Mouse (Mus musculus) layer of hippocampus, adult 8-10 months (tissue): ENCODE results near the gene Agap1. TPM values are rescaled to one million over a fixed set of nuclear protein-coding genes. Genes with fewer than 3 reads are reported as not detected.

Source experiments
- DNase-seq, 2 experiments: peaks; one replicate each; pipeline ENCODE4 v3.0.0; 2022; ENCODE audit warnings: low spot score in 2 of 2
- total RNA-seq, 4 experiments: library from RNA; stranded (reverse); gene quantifications; 2 replicates each; pipeline ENCODE4 v1.2.4; 2022

Agap1 gene
- total RNA-seq, 4 experiments from 2014 or later: 235 to 308 (median 283) TPM

DNA sequence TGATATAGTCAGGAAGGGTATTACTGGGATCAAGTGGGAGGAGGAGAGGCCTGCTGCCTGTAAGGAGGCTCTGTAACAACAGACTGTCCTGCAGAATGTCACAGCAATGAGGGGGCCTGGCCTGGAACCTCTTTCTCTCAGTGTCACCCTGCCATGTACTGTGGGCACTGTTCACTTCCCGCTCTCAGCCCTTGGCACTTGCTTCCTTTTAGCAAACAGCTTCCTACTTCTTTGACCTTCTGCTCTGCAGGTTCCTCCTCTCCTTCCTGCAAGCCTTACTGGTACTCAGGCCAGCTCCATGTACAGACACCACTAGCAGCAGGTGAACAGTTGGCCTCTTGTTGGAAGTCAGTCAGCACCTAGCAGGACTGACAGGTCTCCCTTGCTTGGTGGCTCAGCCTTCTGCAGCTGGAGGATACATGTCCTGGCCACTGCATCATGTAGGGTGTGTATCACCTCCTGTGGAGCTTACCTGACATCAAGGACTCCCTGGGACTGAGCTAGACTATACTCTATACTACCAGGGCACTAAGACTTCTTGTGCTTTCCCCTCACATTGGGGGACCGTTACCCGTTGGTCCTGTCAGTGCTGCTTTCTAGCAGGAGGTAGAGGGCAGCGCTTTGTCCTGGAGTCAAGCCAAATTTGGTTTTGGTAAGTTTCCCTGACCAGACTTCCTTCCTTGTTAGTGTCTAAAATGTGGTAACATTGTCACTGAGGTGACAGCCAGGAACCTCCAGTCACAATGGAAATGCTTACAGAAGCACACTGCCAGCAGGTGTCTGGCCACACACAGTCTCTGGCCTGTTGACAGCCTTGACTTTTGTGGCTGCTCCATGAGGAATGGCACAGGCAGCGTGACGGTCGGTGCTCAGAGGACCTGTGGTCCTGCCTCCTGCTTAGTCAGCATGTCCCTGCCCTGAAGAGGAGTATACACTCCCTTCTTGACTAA, 120.6 kb downstream of the Agap1 start:
- no peak for DNase-seq

DNA sequence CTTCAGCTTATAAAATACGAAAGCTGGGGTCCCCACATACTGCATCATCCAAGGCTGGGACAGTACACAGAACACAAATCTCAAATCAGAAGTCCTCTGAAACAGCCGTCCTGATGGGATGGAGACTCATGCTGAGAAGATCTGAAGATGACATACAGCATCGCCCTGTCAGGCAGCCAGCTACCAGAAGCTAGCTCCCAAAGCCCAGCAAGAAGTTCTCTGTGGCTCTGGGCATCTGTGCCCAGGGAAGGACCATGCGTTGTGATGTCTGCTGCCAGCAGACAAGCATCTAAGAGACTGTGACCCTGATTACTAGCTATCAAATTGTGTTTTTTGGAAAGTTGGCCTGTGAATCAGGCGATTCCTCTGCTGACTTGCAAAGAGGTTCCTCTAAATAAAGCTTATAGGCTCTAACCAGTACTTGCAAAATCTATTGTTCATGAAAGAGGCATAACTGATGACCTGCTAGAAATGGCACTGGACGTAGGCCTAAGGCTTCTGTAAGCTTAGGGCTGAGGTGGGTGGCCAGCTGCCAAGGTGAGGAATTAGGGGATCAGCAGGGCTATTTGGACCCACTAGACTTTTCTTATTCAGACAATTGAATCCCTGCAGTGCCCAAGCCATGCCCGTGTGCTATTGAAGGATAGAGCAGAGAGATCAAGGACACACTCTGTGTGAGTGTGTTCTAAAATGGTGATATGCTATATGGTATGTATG, 121.7 kb downstream of the Agap1 start:
- no peak for DNase-seq

DNA sequence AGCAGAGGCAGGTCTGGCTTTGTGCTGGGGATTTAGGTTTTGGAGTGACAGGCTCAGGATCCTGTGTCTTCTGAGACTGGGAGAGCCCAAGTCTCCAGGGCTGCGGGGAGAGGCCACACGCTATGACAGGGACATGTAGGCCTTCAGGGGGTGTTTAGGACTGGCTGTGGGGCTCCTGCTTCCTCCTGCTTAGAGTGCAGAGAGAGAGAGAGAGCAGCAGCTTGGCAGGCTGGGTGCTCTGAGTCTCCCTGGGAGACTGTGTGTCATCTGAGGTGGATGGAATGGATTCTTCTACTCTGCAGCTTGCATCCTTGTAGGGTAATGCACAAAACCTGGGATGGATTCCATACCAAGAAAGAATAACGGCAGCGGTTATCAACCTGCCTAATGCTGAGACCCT, 122.4 kb downstream of the Agap1 start:
- peak; percentile 46 to 53 for DNase-seq

DNA sequence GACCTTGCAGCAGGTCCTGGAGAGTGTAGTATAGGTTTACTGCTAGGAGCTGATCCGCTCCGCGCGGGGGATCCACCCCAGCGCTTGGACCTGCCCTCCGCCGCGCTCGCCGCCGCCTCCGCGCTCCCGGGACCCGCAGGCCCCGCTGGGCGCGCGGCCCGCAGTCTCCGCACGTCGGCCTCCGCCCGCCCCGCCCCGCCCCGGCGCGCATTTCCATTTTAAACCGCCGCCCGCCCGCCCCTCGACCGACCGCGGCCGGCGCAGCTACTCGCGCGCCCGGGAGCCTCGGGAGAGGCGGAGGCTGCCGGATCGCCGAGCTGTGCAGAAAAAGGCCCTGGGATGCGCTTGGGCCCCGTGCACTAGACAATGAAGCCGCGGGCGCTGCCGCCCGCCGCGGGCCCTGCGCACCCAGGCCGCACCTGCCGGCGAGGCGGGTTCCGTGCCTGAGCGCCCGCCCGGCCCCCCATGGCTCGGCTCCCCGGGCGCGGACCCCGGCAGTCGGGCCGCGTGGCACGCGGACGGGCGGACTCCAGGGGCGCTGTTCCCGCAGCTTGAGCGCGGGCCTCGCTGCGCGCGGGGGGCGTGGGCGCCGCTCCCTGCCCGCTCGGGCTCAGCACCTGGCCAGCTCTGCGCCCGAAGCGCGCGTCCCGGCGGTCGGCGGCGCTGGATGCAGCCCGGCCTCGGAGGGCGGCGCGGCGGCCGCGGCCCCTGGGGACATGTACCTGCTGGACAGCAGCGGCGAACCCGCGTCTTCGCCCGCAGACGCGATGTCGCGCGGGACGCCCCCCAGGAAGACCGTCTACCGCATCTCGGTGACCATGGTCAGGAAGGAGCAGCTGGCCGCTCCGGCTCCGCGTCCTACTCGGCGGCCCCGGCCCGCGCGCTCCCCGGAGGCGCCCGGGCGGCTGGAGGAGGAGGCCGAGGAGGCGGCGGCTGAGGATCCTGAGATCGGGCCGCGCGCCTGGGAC, 125.7 kb downstream of the Agap1 start:
- peak; percentile 51 to 79 for DNase-seq

DNA sequence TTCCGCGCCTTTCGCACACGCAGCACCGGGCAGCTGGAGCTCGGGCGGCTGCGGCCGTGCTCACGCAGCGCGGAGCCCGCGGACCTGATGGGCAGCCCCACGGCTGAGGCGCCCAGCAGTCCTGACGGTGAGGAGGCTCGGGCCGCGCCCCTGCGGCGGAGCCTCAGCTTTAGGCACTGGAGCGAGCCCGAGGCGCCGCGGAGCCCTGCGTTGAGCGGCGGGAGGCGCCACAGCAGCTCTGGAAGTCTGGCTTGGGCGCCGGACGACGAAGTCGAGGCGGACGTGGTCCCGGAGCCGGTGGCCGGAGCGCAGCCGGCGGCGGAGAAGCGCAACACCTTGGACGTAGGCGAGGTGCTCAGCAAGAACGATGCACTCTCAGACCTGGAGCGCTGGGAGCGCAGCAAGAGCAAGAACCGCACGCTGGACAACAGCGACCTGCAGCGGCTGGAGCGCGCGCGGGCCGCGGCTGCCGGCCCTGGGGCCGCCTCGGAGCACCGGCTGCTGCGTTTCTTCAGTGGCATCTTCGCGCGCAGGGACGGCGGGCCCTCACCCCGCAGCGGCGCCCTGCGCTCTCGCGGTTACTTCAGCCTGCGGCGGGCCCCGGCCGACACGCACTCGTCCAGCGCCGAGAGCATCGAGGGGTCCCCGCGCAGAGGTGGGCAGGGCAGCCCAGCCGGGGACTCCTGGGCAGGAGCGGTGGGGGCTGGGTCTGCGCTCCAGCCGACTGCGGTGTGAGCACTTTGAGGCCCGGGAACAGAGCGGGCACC, 126.6 kb downstream of the Agap1 start:
- DNase-seq: no peak

DNA sequence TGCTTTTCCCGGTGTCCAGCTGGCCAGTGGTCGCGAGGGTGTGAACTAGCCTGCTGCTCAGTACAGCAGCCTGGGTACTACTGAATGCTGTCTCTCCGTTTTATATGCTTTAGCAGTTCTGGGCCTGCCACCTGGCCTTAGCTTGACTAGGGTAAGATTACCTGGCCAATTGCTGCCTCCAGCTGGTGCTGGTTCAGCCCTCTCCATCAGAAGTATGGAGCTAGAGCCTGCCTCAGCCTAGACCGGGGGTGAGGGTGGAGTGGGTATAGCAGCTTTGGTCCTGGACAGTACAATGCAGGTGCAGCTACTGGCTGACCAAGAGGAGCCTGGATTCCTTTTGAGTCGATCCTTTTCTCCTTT, 127.1 kb downstream of the Agap1 start:
- no peak for DNase-seq

DNA sequence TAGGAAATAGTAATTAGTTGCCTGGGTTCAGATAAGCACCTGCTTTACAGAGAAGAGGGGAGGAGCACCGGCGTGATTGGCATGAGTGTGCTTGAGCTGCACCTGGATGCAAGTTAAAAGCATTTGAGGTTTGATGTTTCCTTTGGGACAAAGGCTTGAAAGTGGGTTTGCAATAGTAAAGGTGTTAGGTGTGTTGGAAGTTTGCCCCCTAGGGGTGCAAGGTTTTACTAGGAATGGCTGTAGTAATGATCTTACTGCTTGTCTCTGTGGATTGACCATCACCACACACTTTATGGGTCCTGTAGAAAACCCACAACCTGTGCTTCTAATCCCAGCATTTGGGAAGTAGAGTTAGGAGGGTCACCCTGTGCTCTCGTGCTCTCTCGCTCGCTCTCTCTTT, 128.8 kb downstream of the Agap1 start:
- no peak for DNase-seq

DNA sequence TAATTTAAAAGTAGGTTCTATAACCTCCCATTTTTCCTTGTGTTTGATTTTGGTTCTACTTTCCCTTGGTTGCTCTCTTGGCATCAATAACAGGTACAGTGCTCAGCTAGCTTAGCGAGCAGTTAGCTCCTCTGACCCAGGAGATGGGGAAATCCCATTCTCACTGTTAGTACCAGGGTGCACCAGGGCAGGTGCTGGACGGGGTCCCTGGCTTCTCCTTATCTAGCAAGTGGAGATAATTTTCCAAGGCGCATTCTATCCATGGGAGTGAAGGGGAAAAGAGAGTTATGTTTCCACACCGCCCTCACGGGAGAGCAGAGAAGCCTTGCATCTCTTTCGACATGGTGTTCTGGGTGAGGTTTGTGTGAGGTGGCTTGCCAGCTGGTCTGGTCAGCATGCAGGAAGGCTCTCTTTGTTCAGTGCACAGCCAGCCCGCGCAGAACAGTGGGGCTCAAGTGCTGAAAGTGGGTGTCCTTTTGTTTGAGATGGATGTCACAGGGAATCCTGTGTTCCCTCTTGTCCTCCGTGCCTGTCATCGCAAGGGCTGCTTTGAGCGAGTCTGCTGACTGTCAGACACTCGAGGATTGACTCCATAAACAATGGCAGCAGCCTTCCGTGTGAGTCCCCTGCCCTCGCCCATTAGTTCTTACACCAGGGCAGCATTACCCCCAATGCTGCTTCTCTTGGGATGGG, 132.5 kb downstream of the Agap1 start:
- peak; percentile 57 to 73 for DNase-seq

DNA sequence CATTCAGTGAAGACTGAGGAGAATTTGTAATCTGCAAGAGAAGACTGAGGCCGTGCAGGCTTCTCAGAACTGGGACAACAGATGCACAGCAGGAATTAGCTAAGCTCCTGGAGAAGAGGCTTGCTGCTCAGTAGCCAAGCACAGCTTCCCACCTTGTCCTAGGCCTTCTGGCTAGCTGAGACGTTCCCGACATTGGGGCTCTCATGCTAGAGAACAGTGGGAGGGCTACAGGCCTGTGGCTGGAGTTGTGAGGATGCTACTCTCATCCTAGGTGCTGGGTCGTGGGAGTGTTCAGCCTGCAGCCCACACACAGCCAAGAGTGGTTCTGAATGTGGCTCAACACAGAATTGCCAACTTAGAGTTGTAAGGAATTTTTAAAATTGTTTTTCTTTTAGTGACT, 133.5 kb downstream of the Agap1 start:
- DNase-seq: no peak

DNA sequence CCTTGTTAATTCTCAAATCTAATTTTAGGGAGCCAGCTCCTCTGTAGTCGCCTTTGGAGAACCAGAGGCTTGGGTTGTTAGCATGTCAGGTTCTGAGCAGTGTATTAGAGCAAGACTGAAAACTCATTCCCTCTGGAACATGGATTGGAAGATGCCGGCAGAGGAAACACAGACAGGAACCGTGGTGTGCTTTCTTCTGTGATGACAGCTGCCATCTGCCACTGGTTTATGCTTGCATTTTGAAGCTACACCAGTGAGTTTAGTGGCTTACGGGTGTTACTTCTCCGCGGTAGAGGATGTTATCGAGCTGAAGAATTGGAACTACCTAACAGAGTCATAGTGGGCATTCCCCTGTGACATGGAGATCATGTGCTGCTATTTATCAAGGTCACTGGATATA, 136.4 kb downstream of the Agap1 start:
- no peak for DNase-seq

DNA sequence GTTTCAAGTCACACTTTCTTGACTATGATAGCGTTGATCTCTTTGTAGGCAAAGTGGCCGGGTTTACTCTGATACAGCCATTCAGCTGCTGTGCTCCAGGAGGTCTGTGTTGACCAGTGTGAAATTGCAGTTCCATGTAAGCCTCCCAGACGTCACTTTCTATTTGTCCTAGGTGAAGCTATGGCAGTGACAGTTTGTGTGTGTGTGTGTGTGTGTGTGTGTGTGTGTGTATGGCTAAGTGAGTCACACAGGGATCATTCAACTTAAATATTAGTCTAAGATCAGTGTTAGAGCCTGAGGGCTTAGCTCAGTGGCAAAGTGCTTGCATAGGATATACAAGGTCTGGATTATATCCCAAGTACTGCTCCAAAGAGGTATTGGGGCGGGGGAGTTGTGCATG, 138.6 kb downstream of the Agap1 start:
- no peak for DNase-seq

DNA sequence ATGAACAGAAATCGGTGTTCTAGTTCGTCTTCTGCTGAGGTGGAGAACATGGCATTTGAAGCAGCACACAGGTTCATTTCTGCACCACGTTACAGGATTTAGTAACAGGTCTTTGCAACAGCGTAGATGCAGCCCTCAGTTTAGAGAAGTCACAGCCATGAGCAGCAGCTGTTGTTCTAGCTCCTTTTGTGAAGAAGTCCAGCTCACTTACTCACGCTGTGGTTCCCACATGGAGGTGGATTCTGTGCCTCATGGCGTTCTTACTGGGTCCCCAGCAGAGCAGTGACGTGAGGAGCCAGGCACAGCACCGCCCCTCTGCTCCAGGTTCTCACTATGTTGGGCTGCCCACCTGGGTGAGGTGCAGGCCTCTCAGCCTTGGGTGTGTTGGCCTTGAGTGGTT, 140.4 kb downstream of the Agap1 start:
- DNase-seq: no peak

DNA sequence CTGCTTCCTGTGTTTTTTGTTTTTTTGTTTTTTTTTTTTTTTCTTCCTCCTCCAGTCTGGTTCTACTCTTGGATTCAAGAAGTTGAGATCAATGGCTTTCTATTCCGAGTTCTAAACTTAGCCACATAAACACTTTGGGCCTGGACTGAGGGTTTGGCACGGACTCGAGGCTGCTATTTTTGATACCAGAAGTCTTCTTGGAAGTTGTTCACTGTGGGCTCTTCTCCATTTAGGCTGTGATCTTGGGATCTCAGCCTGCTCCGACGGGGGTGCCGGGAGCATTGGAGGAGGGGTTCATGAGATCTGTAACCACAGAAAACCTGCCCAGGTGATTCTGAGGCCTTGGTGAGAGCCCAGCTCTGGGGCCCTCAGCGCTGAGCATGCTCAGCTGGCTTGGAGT, 140.8 kb downstream of the Agap1 start:
- DNase-seq: no peak

DNA sequence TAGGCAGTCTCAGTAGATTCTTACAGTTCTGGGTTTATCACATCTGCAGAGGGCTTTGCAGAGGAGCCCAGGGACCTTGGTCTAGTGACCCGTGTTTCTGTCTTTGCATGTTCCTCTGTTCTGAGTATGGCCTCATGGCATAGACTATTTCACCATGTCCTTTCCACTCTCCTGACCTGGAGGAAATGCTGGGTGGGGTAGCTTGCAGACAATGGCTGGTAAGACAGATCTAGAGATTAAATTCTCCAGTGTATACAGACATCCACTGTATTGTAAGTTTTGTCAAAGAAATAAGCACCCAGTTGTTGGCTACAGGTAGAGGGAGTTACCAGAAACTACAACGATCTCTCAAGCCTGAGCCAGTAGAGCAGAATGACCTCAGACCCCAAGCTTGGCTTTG, 141.6 kb downstream of the Agap1 start:
- DNase-seq: no peak

DNA sequence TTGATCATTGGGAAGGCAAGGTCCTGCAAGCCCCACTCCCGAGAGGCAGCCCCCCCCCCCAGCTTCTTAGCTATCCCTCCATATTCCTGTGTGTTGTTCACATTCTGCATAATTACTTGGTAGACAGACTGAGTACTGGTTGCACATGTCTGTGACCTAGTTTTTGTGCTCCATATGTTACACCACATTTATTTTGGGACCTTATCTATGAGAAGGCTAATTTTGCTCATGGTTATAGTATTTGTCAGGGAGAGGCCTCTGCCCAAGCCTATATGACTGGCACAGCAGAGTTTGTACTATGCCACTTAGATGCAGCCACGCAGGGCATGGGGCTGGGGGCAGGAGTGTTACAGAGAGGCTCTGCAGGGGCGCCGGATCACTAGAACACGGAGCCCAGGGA, 144.3 kb downstream of the Agap1 start:
- no peak for DNase-seq

DNA sequence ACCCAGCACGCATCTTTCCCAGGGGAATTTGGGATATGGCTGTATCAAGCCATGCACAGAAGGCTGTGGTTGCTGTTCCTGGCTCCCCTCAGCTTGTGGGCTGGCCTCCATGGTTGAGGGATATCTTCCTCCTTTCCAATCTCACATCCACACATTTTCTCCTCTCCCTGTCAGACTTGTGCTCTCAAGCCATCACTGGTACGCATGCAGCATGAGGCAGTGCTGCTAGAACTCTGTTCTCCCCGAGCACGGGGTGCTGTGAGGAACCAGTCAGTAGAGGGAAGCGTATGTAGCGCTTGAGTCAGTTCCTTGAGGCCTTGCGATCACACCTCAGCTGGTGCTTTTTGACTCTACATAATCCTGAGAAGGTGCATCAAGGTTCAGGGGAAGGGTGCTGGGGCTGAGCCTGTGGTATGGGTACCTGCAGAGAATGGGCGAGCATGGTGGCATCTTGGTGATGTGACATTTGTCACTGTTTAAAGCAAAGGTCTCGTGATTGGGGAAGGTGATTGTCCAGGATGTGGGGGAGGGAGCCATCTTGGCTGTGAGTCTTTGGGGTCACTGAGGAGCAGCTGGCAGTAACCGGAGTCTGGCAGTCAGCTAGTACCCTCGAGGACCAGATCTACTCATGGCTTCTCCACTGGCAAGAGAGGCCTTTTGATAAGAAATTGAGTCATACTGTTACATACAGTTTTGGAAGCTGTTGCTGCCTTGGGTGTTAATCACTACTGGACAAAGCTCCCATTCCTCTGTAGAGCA, 145.6 kb downstream of the Agap1 start:
- DNase-seq: no peak

DNA sequence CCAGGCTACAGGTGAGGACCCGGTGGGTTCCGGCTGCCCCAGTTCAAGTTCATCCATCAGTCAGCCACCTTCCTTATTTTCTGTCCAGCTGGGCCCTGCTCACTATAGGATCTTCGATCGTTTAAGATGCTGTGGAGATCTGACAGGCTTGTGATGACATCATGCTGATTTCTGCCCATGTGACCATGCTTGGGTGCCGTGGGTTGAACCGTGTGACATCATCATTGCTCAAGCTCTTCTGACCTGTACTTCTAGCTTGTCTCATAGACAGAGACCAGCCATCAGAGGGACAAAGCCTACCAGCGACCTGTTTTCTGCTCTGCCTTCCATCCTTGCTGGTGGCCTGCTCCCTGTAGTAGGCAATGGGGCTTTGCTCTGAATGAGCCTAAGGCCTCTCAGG, 146.7 kb downstream of the Agap1 start:
- DNase-seq: no peak

DNA sequence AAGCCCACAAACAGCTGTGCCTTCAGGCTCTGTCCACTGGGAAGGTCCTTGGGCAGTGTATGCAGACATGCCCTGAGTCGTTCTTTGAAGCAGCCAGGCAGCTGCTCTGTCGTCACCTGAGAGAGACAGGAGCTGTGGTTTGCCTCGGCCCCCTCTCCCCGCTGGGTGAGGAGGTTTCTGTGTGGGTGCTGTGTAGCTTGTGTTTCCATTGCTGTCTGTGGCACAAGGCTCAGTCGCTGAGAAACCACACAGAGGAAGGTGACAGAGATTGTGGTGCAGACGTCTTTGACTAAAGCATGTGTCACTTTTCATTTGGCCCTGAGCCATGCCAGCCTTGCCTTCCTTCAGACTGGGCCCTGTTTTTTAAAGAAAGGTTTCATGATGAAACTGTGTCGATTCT, 148.3 kb downstream of the Agap1 start:
- DNase-seq: no peak

DNA sequence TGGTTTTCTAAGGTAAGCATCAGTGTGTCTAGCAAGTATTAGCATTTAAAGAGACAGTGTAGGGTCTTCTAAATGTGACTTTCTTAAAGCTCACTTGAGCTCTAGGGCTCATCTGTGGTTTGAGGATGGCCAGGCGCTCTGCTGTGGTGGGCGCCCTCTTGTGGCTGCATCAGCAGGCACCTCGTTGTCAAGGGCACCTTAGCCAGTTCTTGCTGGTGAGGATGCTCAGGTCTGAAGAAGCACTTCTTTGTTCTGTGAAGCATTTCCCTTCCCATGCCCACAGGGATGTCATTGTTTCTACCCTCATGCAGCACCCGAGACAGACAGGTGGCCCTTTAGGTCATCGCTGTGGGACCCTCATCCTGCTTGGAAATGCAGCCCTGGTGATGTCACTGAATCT, 152.0 kb downstream of the Agap1 start:
- peak in 1 of 2 experiments; percentile 72 for DNase-seq

DNA sequence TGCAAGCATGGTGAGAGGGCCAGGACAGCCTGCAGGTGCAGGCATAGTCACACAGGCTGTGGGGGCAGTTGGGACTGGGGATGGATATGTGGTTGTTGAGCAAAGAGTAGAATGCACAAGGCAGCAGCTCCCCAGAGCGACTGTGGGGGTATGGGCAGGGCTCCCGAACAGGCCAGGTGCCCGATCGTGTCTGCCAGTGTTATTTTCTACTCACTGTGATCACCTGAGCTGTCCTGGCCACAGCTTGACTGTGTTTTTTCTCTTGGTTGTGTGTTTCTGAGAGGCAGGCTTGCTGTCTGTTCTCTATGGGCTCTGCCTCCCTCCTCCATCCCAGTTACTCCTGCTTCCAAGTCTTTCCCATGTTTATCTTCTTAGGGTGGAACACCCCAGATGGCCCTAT, 154.2 kb downstream of the Agap1 start:
- no peak for DNase-seq
